Mouse (Mus musculus): Measurements from ENCODE around the gene Pate4. TPM values are rescaled to one million over a fixed set of nuclear protein-coding genes. Genes with fewer than 3 reads are reported as not detected.

The Pate4 gene
- not detected in 2 replicates for total RNA-seq (2012; rRNA removed)
- not detected for polyA plus RNA-seq (2012; ENCODE audit: insufficient read depth in 1 of 2, insufficient read length in 2 of 2, low read depth in 1 of 2, low replicate concordance in 2 of 2, missing spikeins in 1 of 2)

DNA sequence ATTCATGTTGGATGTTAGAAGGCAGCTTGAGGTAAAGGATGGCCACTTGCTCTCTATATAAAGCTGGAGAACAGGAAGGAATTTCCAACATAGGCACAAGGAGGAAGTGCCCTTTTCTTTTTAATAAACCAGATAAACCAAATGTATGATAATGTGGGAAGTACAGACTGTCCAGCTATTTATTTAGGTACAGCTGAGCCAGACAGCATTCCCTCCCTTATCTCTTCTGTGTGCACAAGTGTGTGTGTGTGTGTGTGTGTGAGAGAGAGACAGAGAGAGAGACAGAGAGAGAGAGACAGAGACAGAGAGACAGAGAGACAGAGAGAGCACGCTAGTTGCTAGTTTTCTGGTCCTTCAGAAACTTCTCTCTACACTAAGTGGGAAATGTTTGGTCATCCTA lies at the start of gene Pate4:
Gene Pate4 (minus strand): TSS at position 101 of the 400 bp plus-strand sequence.
- H3K4me1 ChIP-seq (ENCODE audit: control insufficient read depth in 1 of 2, insufficient read depth in 2 of 2, low read length in 2 of 2), result no peaks in the 10 kb centered on the region
- no peaks in the 10 kb centered on the region for H3K79me2 ChIP-seq (ENCODE audit: control insufficient read depth, insufficient read depth, low read length, poor library complexity)
- H3K36me3 ChIP-seq (ENCODE audit: control insufficient read depth in 1 of 2, insufficient read depth in 2 of 2, low read length in 2 of 2), result no peaks in the 10 kb centered on the region
- no peak for DNase-seq (ENCODE audit: low read depth, low spot score)
- no peaks in the 10 kb centered on the region for H3K9me3 ChIP-seq (replicated peaks; ENCODE audit: insufficient read depth, low read length)
- no peak for TF ChIP-seq MAFK (IDR thresholded peaks at IDR 0.05; ENCODE audit: borderline replicate concordance, low read depth, low read length)
- TF ChIP-seq CHD2 (IDR thresholded peaks at IDR 0.05; ENCODE audit: low read length), result no peak
- no peak for TF ChIP-seq HCFC1 (IDR thresholded peaks at IDR 0.05; ENCODE audit: low read depth, low read length)
- TF ChIP-seq GABPA (IDR thresholded peaks at IDR 0.05; ENCODE audit: low read depth, low read length), result no peak
- no peak for TF ChIP-seq POLR2AphosphoS2 (IDR thresholded peaks at IDR 0.05; ENCODE audit: low read length)
- TF ChIP-seq POLR2A (IDR thresholded peaks at IDR 0.05; ENCODE audit: control insufficient read depth in 1 of 2, insufficient read depth in 1 of 2, low read depth in 1 of 2, low read length in 2 of 2, poor library complexity in 1 of 2), result no peak
- no peak for TF ChIP-seq CHD1 (IDR thresholded peaks at IDR 0.05; ENCODE audit: low read depth, low read length)
- no peak for TF ChIP-seq ETS1 (IDR thresholded peaks at IDR 0.05; ENCODE audit: low read depth, low read length)
- no peak for TF ChIP-seq RCOR1 (IDR thresholded peaks at IDR 0.05; ENCODE audit: low read depth, low read length)
- TF ChIP-seq ZNF384 (IDR thresholded peaks at IDR 0.05; ENCODE audit: low read depth, low read length), result no peak
- no peak for TF ChIP-seq USF2 (IDR thresholded peaks at IDR 0.05; ENCODE audit: borderline replicate concordance in 1 of 2, insufficient read depth in 1 of 2, low read depth in 1 of 2, low read length in 2 of 2)
- TF ChIP-seq JUND (IDR thresholded peaks at IDR 0.05; ENCODE audit: low read depth, low read length), result no peak
- TF ChIP-seq E2F4 (IDR thresholded peaks at IDR 0.05; ENCODE audit: borderline replicate concordance, low read depth, low read length), result no peak
- TF ChIP-seq SIN3A (IDR thresholded peaks at IDR 0.05; ENCODE audit: low read length), result no peak
- H3K27ac ChIP-seq (ENCODE audit: control insufficient read depth, low read depth, low read length), result no peak within 1 kb of the TSS
- peaks cover 0 to 1% of the 10 kb centered on the region in 2 experiments; a peak in 1 of 4 replicates for H3K27me3 ChIP-seq (ENCODE audit: control insufficient read depth in 1 of 2, insufficient read depth in 2 of 2, low read length in 2 of 2)
- H3K4me3 ChIP-seq (ENCODE audit: control insufficient read depth in 1 of 2, insufficient read depth in 1 of 2, low read depth in 2 of 2, low read length in 2 of 2), result no peak within 1 kb of the TSS
- no peak within 1 kb of the TSS for H3K9ac ChIP-seq (ENCODE audit: control insufficient read depth, low read depth, low read length, poor library complexity, severe bottlenecking)

DNA sequence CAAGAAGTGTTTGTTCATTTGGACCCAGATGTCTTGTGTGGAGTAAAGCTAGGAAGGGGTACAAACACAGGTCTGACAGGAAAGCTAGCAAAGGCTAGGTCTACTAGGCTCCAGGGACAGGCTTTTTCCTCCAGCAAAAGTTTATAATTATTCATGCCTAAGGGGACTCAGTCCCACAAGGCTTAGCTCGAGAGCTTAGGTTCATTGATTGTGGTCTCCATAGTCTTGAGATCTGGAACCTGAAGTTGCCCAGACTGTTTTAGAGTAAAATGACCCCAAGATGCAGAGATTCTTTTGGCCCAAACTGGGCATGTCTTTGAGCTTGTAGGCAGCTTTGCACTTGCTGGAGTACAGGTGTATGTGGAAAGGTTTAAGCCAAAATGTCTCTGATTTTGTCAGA lies 36.4 kb upstream of the Pate4 start, which contains the start of gene Pate3:
Gene Pate3 (minus strand): TSS at position 101 of the 400 bp plus-strand sequence.
- no peaks in the 10 kb centered on the region for H3K27me3 ChIP-seq (ENCODE audit: control insufficient read depth in 1 of 2, insufficient read depth in 2 of 2, low read length in 2 of 2)
- no peaks in the 10 kb centered on the region for H3K79me2 ChIP-seq (ENCODE audit: control insufficient read depth, insufficient read depth, low read length, poor library complexity)
- no peak for DNase-seq (ENCODE audit: low read depth, low spot score)
- H3K9me3 ChIP-seq (replicated peaks; ENCODE audit: insufficient read depth, low read length), result no peaks in the 10 kb centered on the region
- H3K36me3 ChIP-seq (ENCODE audit: control insufficient read depth in 1 of 2, insufficient read depth in 2 of 2, low read length in 2 of 2), result no peaks in the 10 kb centered on the region
- H3K4me3 ChIP-seq (ENCODE audit: control insufficient read depth in 1 of 2, insufficient read depth in 1 of 2, low read depth in 2 of 2, low read length in 2 of 2), result no peak within 1 kb of the TSS
- H3K27ac ChIP-seq (ENCODE audit: control insufficient read depth, low read depth, low read length), result no peak within 1 kb of the TSS
- no peak within 1 kb of the TSS for H3K9ac ChIP-seq (ENCODE audit: control insufficient read depth, low read depth, low read length, poor library complexity, severe bottlenecking)
- TF ChIP-seq GABPA (IDR thresholded peaks at IDR 0.05; ENCODE audit: low read depth, low read length) (no peak), SIN3A (IDR thresholded peaks at IDR 0.05; ENCODE audit: low read length) (no peak), NELFE (IDR thresholded peaks at IDR 0.05; ENCODE audit: low read depth, low read length) (no peak), ELF1 (IDR thresholded peaks at IDR 0.05; ENCODE audit: low read depth, low read length) (no peak), MYB (IDR thresholded peaks at IDR 0.05; ENCODE audit: low read depth, low read length) (no peak), TBP (IDR thresholded peaks at IDR 0.05; ENCODE audit: low read depth, low read length) (no peak), CHD2 (IDR thresholded peaks at IDR 0.05; ENCODE audit: low read length) (no peak), ZC3H11A (IDR thresholded peaks at IDR 0.05; ENCODE audit: low read depth, low read length) (no peak), JUND (IDR thresholded peaks at IDR 0.05; ENCODE audit: low read depth, low read length) (no peak), KAT2A (conservative IDR thresholded peaks at IDR 0.05; ENCODE audit: low read depth, low read length) (no peak), POLR2AphosphoS5 (IDR thresholded peaks at IDR 0.05; ENCODE audit: borderline replicate concordance, low read depth, low read length) (no peak)
- H3K4me1 ChIP-seq (ENCODE audit: control insufficient read depth in 1 of 2, insufficient read depth in 2 of 2, low read length in 2 of 2), result no peaks in the 10 kb centered on the region
